Mouse (Mus musculus): ENCODE results near the gene Tmem167b.
"Not testable (repeated sequence)": the region's sequence is repeated elsewhere in the genome, so short reads cannot be mapped to it uniquely, and the experiment has no call there.

Tmem167b gene

DNA sequence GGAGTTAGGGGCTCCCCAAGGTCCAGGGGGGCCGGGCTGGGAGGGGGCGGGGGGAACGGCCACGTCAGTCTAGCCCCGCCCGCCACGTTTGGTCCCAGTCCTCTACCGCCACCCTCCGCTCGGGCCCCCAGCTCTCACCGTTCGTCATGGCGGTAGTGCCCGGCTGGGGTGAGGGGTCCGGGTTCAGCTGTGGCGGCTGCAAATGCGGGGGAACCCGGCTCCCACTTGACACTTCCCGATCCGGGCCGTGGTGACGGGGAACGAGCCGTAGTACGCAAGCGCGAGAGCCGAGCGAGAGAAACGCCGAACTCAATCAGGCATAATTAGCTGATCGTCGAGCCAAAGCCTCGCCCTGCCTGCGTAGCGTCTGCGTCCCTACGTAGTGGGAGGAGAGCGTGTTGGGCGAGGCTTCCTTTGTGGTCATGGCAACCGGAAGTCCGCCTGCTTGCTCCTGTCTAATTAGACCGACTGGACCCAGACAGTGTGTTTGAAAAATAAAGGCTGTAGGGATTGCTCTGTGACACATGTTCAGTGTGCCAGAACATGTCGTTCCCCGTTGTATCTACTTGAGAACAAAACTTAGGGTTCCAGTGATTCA, at the start of gene Tmem167b:
Gene Tmem167b (minus strand): TSS at position 334 of the 598 bp plus-strand sequence.
- DNase-seq: peak; percentile 96

DNA sequence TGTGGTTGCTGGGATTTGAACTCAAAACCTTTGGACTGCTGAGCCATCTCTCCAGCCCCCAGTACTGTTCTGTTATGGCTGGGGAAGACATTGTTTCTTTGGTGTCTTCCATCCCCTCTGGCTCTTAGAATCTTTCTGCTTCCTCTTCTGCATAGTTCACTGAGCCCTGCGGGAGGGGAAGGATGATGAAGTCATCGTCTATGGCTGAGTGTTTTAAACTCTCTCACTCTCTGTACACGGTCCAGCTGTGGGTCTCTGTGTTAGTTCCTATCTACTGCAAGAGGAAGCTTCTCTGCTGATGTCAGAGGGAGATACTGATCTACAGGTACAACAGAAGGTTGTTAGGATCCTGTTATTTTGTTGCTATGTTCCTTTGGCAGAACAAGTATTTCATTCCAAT, 46.6 kb upstream of the Tmem167b start:
- no peak for DNase-seq

DNA sequence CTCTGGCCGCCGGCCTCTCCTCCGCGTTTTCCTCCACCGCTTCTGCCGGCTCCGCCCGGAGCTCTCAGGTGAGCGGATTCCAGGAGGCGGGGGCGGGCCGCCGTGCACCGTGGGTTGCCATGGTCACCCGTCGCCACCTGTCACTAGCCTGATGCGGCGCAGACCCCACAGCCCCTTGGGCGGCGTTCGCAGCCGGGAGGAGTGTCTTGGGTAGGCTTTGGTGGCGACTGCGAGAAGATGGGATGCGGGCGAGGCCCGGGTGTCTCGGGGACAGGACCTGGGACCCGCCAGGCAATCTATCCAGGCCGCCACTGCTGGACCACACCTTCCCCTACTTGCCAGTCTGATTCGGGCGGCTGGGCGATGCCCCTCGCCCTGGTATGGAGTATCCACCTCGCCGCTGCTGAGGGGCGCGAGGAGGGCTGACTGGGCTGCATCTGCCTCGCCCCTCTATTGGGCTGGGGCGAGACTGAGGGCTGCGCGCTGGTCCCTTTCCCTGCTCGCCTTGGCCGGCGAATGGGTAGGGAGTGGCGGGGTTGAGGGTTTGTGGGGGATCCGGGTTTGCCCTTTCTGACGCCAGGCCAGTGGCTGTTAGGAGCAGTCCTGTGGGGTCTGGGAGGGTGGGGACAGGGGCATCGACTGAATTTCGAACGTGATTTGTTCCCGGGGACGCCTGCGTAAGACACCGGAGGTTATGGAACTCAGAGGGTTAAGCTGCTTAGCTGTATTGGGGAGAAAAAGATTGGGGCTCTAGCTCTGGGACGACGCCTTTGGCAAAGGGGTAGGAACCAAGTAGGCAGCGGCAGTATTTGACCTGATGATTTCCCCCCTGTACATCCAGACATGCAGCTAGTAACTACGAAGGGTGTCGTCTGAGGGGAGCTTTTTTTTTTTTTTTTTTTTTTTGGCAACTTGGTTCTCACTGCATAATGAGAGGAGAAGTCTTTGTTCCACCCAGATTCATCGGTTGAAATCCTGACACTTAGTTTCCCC, 29.6 kb upstream of the Tmem167b start:
- no peak for DNase-seq

DNA sequence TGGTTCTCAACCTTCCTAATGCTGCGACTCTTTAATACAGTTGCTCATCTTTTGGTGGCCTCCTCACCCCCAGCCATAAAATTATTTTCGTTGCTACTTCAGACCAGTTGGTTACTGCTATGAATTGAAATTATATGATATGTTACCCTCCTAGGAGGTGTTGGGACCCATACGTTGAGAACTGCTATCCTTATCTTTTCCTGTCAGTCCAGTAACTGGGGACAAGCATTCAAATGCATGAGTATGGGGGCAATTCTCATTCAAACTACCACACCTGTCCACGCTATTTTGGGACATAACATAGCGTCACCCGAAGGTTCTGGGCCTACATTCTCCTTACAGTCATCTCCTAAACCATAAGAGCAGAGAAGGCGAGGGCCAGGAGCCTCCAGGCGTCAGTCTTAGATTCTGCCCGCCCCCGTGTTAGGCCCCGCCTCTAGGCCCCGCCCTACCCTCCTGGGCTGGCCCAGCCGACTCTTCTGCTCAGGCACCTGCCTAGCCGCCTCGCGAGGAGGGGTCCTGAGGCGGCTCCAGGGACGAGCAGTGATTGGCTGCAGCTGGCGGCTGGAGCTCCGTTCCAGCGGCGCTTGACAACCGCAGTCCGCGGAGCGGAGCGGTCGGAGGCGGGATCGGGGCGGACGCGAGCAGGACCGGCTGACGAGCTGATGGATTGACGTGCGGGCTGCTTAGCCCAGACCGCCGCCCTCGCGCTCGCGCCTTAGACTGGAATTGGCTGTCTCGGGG, 28.7 kb upstream of the Tmem167b start, which contains the start of gene Wdr47:
Gene Wdr47 (plus strand): TSS at position 494 of the 744 bp plus-strand sequence.
- DNase-seq: peak; percentile 98

DNA sequence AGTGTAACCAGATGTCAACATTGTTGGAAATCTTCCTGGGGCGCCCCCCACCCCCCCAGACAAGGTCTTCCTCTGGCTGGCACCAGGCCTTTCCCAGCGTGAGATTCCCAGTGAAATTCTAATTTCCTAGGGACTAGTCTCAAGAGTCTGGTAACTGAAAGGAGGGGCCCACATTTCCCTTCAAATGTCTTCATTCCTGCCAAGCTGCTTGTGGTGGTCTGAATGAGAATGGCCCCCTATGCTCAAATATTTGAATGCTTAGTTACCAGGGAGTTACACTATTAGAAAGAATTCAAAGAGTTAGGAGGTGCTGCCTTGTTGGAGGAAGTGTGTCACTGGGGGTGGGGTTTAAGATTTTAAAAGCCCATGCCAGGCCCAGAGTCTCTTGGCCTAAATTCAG, 26.2 kb upstream of the Tmem167b start:
- DNase-seq: no peak

DNA sequence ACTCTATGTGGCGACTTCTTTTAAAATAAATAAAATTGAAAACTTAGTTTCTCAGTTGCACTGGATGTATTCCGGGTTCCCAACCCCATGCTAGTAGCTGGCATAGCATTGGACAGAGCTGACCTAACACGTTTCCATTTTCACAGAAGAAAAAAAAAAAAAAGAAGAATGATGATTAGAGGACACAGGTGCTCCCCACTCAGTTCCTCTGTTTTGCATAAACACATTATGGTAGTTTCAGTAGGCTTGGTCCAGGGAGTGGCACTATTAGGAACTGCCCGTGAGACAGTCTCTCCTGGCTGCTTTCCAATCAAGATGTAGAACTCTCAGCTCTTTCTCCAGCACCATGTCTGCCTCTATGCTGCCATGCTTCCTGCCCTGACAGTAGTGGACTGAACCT, 22.3 kb upstream of the Tmem167b start:
- DNase-seq: no peak

DNA sequence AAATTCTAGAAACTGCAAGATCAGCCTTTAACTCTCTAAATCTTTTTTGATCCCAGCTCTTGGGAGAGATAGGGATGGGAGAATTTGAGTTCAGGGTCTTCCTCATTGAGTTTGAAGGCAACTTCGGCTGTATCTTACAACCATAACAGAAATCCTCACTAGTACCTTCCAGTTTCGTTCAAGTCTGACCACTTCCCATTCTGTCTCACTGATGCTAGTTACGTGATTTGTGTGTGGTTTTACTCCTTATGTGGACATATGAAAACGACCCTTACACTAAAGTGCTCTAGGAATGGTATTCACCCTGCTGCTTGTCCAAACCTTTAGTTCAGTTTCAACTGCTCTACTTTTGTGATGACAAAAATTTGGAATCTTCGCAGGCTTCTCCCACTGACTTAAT, 11.8 kb upstream of the Tmem167b start:
- no peak for DNase-seq

DNA sequence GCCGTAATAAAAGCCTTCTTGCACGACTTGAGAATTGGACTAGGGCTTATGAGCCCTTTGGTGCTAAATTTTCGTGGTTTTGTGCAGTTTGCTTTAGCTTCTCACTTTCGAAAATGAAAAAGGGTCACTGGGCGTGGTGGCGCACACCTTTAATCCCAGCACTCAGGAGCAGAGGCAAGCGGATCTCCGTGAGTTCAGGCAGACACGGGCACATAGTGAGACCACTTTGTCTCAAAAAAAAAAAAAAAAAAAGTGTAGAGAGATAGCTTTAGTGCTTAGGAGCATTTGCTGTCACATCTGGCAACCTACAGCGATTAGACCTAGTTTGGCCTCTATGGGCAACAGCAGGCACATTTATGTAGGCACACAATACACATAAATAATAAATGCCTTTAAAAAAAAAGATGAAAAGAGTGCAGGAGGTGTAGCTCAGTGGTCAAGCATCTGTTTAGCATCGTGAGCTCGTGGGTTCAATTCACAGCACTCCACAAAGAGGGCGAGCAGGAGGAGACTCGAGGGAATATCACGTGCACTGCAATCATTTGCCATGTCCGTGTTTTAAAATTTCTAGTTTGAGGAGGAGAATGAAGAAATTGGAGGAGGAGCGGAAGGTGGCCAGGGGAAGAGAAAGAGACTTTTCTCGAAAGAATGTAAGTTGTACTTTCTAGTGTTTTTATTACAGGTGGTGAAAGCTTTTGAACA, 10.2 kb upstream of the Tmem167b start:
- DNase-seq: no peak

DNA sequence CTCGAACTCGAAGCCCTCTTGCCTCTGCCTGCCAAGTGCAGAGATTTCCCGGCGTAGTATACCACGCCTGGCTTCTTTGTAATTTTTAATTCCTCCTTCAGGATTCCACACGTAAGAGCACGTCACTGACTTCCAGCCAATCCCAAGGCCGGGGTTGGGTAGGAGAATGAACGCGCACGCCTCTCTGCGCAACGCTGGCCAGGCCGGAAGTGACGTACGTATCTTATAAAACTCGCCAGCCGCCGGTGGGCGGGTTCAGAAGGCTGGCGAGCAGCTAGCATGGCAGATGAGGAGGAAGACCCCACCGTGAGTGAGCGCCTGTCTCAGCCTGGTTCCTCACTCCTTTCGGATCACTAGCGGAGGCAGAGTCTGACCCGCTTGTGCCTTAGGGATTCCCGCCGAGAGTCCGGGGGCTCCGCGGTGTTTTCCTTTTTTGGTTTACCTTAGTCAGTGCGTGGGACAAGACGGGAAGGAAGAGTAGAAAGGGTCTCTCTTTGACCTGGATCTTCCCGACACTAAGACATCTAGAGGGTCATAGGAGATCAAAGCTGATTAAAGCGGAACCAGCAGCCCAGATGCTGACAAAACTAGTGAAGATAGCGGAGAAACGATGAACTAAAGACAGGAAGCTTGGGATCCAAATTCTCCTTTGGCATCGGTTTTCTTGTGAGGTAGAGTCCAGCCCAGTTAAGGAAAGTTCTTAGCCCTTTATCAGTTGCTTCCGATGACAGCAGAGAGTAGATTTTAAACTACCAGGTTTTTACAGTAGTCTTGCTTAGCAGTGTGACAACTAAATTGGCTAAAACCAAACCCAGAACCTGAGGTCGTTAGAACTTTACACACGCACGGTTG, 9.4 kb upstream of the Tmem167b start, which contains the start of gene Taf13:
Gene Taf13 (plus strand): TSS at position 256 of the 852 bp plus-strand sequence.
- DNase-seq: peak; percentile 95

DNA sequence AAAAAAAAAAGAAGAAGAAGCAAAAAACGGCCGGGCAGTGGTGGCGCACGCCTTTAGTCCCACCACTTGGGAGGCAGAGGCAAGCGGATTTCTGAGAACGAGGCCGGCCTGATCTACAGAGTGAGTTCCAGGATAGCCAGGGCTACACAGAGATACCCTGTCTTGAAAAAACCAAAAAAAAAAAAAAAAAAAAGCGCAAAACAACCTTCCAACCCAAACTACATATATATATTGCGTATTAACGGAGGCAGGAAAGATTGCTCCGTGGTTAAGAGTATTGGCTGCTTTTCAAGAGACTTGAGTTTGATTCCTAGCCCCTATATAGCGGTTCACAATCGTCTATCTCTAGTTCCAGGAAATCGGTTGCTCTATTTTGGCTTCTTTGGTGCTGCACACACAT, 8.5 kb upstream of the Tmem167b start:
- no peak for DNase-seq

DNA sequence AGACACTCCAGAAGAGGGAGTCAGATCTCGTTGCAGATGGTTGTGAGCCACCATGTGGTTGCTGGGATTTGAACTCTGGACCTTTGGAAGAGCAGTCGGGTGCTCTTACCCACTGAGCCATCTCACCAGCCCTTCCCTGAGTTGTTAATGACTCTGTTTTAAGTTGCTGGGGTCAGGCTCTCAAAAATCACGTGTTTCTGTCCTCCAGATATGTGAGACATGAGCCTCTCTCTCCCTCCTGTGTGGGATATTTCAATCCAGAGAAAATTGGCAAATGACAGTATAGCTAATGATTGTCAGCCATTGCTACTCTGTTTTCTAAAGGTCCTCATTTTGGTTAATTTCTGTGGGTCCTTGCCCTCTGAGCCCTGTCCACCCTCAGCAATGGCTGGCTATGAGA, 7.4 kb upstream of the Tmem167b start:
- not testable (repeated sequence) for DNase-seq

DNA sequence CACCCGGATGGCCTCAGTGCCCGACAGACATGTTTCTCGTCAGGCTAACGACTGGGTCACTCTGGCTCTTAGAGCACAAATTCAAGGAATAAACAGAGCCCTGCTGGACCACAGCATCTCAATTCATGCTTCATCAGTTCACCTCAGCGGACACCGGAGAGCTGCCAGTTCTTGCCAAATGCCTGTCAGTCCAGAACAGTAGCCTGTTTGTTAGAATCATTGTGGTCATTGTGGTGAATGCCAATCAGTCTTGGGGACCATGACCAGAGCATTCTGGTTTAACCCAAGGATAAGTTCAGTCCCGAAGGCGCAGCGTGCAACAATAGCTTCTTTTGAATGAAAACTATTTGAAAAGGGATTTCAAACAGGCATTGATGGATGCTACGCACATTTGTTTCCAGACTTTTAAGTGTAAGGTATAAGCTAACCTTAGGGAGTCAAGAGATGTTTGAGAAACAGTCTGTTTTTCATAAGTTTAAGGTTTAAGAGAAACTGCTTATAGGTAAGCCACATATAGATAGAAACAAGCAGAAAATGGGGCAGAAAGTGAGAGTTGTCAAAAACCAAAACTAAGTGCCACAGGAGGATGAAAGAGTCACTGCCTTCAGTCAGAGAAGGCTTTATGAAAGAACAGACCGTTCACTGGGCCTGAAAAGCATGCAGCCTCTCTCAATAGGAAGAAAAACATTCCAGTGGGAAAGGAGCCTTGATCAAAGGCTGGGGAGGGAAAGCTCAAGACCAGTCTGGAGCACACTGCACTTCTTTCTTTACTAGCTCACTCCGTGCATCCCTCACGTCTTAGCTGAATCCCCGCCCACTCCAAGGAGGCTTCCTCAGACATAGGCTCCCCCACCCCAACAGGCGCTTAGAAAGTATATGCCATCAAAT, 6.0 kb upstream of the Tmem167b start:
- no peak for DNase-seq

DNA sequence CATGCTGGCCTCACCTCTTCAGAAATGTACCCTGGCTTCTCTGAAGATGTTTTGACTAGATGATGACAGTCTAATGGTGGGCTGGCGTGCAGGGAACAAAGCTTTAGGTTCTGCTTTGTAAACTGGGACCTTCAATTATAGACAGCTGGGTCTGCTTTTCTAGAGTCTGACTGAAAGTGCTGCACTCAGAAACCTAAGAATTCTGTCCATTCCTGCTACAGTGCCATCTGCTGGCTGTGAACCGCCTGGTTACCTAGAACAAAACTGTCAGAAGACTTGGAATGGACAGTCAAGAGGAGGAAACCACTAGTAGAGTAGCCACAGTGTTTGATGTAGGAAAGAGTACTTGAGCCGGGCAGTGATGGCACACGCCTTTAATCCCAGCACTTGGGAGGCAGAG, 1.0 kb upstream of the Tmem167b start:
- peak; percentile 84 for DNase-seq

DNA sequence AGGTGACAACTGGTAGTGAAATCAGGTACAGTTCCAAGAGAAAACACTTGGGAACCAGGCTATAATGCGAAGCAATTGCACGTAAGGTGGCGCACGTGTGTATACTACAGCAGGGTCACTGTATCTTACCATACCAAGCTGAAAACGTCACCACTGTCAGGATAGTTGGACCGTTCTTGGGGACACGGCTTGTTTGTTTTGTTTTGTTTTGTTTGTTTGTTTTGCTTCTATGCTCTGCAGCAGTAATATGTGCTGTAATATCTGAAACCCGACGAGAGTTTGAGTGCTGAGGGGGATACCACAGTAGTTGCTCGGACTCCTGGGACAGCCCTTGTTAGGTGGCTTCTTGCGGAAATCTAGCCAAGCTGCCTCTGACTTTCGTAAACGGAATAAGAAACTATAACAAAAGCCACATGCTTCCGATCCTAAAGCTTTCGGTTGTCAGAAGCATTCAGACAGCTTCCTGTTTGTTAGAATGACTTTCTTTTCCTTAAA, 558 bp upstream of the Tmem167b start:
- DNase-seq: peak; percentile 60

DNA sequence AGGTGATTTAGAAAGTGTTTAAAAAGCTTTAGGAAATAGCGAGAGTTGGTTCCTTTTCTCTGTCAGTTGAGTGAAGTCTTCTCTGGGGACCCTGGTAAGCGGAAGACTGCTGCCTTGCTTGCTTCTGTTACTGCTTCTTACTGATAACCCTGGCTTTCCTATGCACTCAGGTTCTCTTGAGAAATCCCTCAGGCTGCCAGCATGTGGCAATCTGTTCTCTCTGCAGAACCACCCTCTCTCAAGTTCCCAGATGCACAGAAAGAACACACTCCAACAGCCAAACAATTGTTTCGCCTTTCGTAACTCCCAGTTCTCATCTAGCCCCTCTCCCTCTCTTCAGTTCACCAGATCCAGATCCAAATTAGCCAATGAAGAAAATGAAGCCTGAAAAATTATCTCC, 4.4 kb downstream of the Tmem167b start:
- peak; percentile 34 for DNase-seq

DNA sequence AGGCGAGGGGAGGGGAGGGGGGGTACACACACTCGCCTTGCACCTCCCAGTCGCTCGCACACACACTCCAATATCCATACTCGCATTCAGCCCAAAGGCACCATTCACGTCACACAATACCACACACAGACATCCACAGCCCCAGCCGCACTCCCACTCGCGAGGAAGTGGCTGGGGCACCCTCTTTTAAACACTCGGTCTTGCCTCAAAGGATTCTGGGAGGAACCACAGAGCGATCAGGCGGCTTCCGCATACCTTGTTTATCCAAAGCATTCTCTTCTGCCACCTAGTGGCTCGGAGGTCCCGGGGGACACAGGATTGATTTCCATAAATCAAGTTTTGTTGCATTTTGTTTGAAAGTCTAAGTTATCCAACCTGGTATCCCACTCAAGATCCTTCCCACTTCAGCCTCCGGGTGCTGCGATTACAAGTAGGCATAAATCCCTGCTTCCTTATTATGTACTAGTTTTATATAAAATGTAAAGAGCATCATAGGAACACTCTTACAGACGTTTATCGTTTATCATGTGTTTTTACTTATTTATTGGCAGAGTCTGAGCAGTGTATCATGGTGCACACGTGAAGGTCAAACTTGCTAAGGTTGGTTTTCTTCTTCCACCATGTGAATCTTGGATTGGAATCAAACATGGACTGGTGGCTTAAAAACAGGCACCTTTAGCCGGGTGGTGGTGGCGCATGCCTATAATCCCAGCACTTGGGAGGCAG, 7.5 kb downstream of the Tmem167b start:
- DNase-seq: peak; percentile 93

DNA sequence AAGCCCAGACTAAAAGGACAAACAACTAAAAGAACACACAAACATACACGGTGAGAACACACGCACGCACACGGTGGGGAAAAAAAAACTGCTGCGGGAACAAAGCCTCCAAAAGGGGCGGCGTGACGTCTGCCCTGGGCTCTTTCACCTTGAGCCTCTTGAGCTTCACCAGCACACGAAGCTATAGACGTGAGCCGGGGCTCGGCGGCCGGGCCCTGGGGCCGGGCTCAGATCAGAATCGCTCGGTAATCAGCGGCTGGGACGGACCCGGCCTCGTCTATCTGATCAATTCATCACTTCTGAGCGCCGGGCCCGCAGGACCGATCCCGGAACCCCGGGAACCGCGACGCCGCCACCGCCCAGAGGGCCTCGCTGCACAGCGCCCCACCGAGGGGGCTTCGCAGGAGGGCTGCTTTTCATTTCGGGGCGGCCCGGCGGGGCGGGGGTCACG, 8.1 kb downstream of the Tmem167b start:
- DNase-seq: peak; percentile 61

DNA sequence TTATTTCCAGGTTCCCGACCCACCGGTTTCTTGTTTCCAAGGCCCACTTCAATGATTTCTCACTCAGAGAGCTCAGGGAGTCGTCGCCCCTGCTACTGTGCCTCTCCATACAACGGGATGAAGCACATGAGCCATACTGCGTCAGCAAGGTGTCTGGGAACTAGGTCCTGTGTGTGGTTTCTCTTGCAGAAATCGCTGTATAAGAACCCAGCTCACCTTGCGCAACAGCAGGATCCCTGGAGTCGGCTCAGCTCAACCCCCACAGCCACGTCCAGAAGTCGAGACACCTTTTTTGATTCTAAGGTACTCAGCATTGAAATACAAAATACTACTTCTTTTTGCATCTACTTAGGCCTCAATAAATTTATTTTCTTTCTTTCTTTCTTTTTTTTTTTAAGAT, 20.0 kb downstream of the Tmem167b start:
- no peak for DNase-seq

DNA sequence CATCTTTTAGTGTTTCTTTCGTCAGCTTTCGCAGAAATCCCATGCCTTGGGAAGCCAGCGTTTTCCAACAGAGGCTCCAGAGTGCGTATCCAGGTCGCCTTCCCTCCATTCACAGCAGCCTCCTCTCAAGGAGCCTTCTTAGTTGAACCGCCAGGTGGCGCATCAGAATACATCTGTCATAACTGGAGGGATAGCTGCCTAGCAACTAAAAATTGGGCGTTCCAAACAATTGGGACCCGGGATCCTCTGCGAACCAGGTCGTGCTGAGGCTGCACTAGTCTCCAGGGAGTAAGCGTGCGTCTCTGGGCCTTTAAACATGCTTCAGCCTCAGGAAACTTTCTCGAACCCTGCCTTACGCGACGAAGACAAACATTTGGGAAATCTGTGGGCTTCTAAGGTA, 25.0 kb downstream of the Tmem167b start:
- DNase-seq: peak; percentile 82
